Mouse (Mus musculus): ENCODE data around the gene Tmem204. TPM values are rescaled to one million over a fixed set of nuclear protein-coding genes. Genes with fewer than 3 reads are reported as not detected.

Gene Tmem204
- total RNA-seq, 2 experiments from 2014 or later, result 34.5 to 36.7 TPM

DNA sequence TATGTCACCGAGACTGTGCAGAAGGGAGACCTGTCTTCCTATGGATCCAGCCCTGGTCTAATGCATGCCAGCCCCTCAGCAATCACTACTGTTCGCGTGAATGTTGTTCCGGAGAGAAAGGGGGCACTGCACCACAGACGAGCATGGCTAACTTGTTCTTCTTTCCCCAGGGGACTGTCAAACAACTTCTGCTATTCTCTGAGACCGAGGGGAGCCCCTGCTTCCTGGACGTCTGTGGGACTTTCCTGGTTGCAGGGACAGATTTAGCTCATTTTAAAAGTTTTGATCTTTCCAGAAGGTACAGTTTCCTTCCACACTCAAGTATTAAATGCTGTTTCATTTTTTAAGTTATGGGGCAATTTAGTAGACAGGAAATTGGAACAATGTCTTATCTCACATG lies 38.5 kb downstream of the Tmem204 start:
- DNase-seq, result no peak
- intact Hi-C loops (cut with DNase I), result loop anchor here (2.0 kb wide), 1 partner anchor 38 kb away; the partner anchor contains the start of gene Tmem204

DNA sequence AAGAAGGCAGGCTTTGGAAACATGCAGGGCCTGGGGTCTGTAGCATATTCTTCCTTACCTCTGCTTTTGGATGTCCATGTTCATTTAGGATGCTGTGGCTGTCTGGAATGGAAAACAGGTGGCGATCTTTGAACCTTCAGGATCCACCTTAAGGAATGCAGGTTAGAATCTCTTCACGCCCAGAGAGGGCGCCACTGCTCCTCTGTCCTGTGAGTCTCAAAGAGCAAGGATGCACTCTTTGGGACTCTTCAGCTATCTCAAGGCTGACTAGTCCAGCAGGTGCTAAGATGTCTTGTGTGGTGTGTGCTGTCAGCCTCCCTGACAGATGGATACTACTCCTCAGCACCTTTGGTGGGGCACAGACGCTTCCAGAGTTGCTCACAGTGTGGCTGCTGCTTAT lies 47.2 kb downstream of the Tmem204 start:
- intact Hi-C loops (cut with DNase I), result loop anchor here (2.0 kb wide), 1 partner anchor 47 kb away; the partner anchor contains the start of gene Tmem204
- peak in 1 of 2 experiments; percentile 36 for DNase-seq

DNA sequence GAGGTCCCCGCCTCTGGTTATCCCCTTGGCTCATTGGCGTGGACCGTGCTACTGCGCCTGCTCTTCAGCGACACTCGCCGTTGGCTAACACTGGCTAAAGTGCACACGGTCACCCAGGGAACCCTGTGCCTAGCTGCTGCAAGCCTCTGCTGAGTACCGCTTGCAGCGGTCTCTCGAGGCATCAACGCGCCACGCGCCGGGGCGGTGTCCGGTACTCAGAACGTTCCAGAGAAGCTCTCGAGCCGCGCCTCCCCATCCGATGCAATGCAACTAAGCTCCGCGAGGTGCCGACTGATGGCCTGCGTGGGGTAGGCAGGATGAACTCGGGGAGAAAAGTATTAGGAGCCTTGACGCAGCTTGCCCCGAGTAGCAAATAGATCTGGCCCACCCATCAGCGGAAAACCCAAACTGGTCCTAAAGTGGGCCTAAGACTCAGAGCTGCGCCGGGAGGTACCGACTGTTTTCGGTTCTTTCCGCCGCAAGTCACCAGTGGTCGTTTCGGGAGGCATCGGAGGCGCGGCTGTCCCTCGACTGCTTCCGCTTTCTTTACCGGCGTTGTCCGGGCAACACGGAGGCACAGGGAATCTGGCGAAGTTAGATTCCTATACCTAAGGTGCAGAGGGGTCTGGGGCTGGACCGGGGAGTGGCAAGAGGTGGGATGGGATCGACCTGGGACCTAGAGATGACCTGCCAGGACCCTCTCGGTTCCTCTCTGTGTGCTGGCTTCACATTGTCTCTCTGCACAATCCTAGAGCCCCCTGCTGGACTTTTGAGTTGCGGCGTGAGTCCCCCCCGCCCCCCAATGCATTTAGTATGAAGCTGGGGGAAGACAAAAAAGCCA lies 66.9 kb downstream of the Tmem204 start:
- intact Hi-C loops (cut with DNase I), result loop anchor here (2.0 to 5.0 kb wide), 3 partner anchors 46 to 256 kb away; partner anchors contain the start of genes Tmem204 and Ube2i
- DNase-seq, result peak; percentile 73 to 80

DNA sequence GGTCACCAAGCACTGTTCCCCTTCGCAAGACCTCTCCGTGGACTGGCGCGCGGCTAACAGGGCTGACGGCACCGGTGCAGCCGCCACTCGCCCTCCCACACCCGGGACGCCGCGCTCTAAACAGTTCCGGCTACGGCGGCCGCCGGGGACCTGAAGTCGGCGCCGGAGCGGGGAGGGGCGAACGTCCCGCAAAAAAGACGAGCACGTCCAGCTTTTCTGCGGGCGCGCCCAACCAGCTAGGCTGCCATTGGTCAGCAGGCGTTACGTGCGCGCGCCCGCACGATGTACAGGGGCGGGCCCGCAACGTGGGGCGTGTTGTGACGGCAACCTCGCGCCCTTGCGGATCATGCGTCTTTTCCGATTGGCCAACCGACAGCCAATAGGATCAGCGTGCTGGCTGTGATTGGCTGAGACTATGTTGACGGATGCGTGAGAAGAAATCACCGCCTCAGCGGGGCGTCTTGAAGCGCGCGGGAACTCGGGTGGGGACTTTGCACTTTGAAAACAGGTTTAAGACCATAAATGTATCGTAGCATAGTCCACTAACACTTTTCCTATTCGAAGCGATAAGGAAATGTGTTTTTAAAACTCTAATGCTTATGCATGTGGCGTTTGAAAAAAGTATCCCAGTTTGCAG lies 67.6 kb downstream of the Tmem204 start, which contains the start of the genes Cramp1l and Ift140:
Gene Cramp1l (minus strand): TSS at position 134 of the 637 bp plus-strand sequence.
Gene Ift140 (plus strand): TSS at position 431 of the 637 bp plus-strand sequence.
- intact Hi-C loops (cut with DNase I), result loop anchor here (2.0 to 5.0 kb wide), 5 partner anchors 47 to 257 kb away; partner anchors contain the start of genes Jpt2, Mapk8ip3, Tmem204 and Ube2i
- DNase-seq, result peak; percentile 96

DNA sequence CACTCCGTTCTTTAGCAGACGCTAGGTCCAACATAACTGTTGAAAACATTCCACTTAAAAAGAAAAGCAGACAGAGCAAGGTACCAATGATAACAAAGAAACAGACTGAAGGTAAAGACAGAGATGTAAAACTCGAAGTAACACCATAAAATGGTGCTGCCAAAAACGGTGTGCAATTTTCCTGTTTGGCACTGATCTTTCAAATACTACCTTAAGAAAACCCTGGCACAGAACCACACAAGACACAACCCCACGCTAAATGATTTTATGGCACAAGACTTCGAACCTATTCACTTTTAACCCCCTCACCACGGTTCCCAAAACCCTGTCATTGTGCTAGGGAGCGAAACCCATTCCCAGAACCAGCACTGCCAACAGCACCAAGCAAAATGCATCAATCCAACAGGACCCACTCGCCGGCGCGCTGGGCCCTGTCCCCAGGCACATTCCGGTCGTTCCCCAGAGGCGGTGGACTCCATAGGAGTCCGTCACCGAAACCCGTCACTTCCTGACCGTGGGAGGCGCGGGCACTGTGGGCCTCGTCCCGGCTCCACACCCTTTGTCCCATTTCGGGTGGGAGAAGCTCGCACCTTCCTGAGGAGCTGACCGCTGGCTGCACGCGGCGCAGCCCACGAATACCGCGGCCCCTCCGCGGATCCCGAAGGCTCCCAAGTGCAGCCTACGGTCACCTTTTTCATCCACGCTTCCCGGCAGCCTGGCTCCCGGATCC lies 68.4 kb downstream of the Tmem204 start:
- peak in 1 of 2 experiments; percentile 33 for DNase-seq
- intact Hi-C loops (cut with DNase I), result loop anchor here (2.0 to 5.0 kb wide), 4 partner anchors 47 to 257 kb away; partner anchors contain the start of genes Jpt2, Mapk8ip3 and Ube2i

DNA sequence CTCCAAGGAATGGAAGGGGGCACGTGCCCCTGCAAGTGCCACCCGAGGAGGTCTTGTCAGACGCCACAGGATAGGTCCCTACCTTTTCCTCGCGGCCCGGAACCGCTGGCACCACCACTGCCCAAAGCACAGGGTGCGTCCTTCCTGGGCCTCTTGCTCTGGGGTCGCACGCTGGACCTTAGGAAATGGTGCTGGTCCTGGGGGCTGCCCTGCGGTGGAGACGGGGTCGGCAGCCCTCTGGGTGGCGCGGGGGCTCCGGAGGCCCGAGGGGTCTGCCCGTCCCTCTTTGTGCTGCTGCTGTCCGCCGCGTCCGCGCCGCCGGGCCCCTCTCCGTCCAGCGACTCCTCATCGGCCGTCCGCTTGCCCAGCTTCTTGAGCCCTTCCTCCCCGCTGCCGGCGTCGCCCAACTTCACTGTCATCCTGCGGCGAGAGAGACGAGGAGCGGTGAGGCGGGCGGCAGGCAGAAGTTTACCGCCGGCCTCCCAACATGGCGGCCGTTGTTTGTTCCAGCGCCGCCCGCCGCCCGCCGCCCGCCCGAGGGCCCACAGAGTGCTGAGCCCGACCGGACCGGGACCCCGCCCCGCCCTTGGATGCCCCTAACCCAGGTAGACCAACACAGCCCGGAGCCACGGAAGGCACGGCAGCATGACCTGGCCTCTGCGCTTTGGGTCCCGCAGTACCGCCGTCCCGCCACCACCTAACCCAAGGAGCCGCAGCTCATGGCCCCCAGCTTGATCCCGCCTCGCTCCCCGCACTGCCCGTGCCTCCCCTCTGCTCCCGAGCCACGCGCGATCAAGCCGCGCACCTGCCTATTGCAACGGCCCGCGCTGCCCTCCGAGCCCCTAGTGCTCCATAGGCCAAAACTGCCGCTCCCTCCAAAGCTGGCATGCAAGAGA lies 69.5 kb downstream of the Tmem204 start:
- peak; percentile 38 to 60 for DNase-seq
- intact Hi-C loops (cut with DNase I), result loop anchor here (2.0 kb wide), 2 partner anchors 53 to 77 kb away; partner anchors contain the start of genes Jpt2 and Mapk8ip3

Other genes with a start within 250 kb of the Tmem204 start
- 100 to 1,000 TPM; 102 to 104 TPM for gene Hagh, start 243.4 kb downstream of the Tmem204 start, total RNA-seq (2021)
- gene Fahd1, start 233.2 kb downstream of the Tmem204 start, total RNA-seq (2021), result 10 to 100 TPM; 72.0 to 76.5 TPM
- gene Igfals, start 217.6 kb downstream of the Tmem204 start, total RNA-seq (2021), result 1 to 10 TPM; 7.7 to 8.8 TPM
- gene Nubp2, start 197.2 kb downstream of the Tmem204 start, total RNA-seq (2021), result 10 to 100 TPM; 20.0 to 22.4 TPM
- gene Spsb3, start 196.9 kb downstream of the Tmem204 start, total RNA-seq (2021), result 10 to 100 TPM; 26.3 to 28.0 TPM
- gene Eme2, start 188.5 kb downstream of the Tmem204 start, total RNA-seq (2021), result 10 to 100 TPM; 18.8 to 19.0 TPM
- gene Mrps34, start 188.5 kb downstream of the Tmem204 start, total RNA-seq (2021), result 100 to 1,000 TPM; 103 to 113 TPM
- 10 to 100 TPM; 30.2 to 32.4 TPM for gene Nme3, start 187.1 kb downstream of the Tmem204 start, total RNA-seq (2021)
- 10 to 100 TPM; 58.9 to 63.0 TPM for gene Mapk8ip3, start 146.6 kb downstream of the Tmem204 start, total RNA-seq (2021)
- gene Jpt2, start 122.9 kb downstream of the Tmem204 start, total RNA-seq (2021), result 1 to 10 TPM; 6.4 to 7.9 TPM
- gene Cramp1l, start 67.8 kb downstream of the Tmem204 start, total RNA-seq (2021), result 10 to 100 TPM; 12.6 to 13.1 TPM
- 1 to 10 TPM; 5.7 to 7.3 TPM for gene Ift140, start 67.5 kb downstream of the Tmem204 start, total RNA-seq (2021)
- gene Telo2, start 32.4 kb upstream of the Tmem204 start, total RNA-seq (2021), result 10 to 100 TPM; 12.4 to 12.7 TPM
- 1 to 10 TPM; 4.2 to 6.7 TPM for gene Ptx4, start 37.2 kb upstream of the Tmem204 start, total RNA-seq (2021)
- 10 to 100 TPM; 28.7 to 34.3 TPM for gene Clcn7, start 49.8 kb upstream of the Tmem204 start, total RNA-seq (2021)
- not detected for gene Ccdc154, start 78.9 kb upstream of the Tmem204 start, total RNA-seq (2021)
- not detected for gene Gm38655, start 91.9 kb upstream of the Tmem204 start, total RNA-seq (2021)
- 10 to 100 TPM; 20.8 to 22.5 TPM for gene BC003965, start 101.0 kb upstream of the Tmem204 start, total RNA-seq (2021)
- 10 to 100 TPM in 1 of 2 experiments, 1 to 10 TPM in 1; 8.7 to 10.2 TPM for gene Unkl, start 104.8 kb upstream of the Tmem204 start, total RNA-seq (2021)
- 10 to 100 TPM; 13.9 TPM for gene Gnptg, start 156.5 kb upstream of the Tmem204 start, total RNA-seq (2021)
- 10 to 100 TPM in 1 of 2 experiments, 1 to 10 TPM in 1; 8.6 to 11.0 TPM for gene Tsr3, start 156.6 kb upstream of the Tmem204 start, total RNA-seq (2021)
- under 1 TPM; 0.42 to 0.43 TPM for gene Baiap3, start 172.8 kb upstream of the Tmem204 start, total RNA-seq (2021)
- 10 to 100 TPM; 84.3 to 95.1 TPM for gene Ube2i, start 191.0 kb upstream of the Tmem204 start, total RNA-seq (2021)
- under 1 TPM; 0.22 to 0.25 TPM for gene Prss34, start 214.8 kb upstream of the Tmem204 start, total RNA-seq (2021)
- gene Prss28, start 225.1 kb upstream of the Tmem204 start, total RNA-seq (2021), result not detected
- not detected for gene Prss29, start 235.1 kb upstream of the Tmem204 start, total RNA-seq (2021)

Data from heart, postnatal 36 days (tissue).